Mouse (Mus musculus): ENCODE measurements at regions not wholly inside any gene's neighbourhood (a gene's known extent, or its start where the extent isn't known, plus 50 kb on each side); places are given as distances from the start of the nearest gene placed in this dataset.

DNA sequence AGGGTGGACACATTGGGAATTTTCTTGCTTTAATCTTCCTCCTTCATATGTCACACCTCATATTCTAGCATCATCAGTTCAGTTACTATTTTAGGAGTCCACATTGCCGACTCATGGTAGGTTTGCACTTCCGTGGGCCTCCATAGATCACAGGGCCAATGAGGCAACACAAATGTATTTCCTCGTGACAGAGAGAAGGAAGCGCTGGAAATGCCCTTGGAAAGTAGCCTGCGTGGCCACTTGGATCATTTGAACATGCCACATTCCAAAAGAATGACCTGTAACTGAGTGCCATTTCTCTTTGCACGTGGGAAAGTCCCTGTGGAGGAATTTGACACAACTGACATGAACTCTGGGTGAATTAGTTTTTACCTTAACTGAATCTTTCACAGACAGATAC, 150.6 kb downstream of the Plk2 start:
- no peaks in the 10 kb centered on the region for H3K36me3 ChIP-seq (ENCODE audit: control insufficient read depth in 1 of 2, insufficient read depth in 2 of 2, low read length in 2 of 2)
- no peaks in the 10 kb centered on the region for H3K9me3 ChIP-seq (replicated peaks; ENCODE audit: insufficient read depth, low read length)
- no peaks in the 10 kb centered on the region for H3K79me2 ChIP-seq (ENCODE audit: control insufficient read depth, insufficient read depth, low read length, poor library complexity)
- TF ChIP-seq EP300 (IDR thresholded peaks at IDR 0.05; ENCODE audit: low read depth in 1 of 2, low read length in 2 of 2) (no peak), SMC3 (IDR thresholded peaks at IDR 0.05; ENCODE audit: low read depth, low read length) (no peak), CHD2 (IDR thresholded peaks at IDR 0.05; ENCODE audit: low read length) (no peak), ZKSCAN1 (IDR thresholded peaks at IDR 0.05; ENCODE audit: low read depth, low read length) (no peak), MEF2A (IDR thresholded peaks at IDR 0.05; ENCODE audit: extremely low read depth, insufficient replicate concordance, low read depth, low read length, poor library complexity, severe bottlenecking) (no peak), MYC (IDR thresholded peaks at IDR 0.05; ENCODE audit: low read depth, low read length) (no peak), TCF12 (IDR thresholded peaks at IDR 0.05; ENCODE audit: low read depth, low read length) (no peak), POLR2A (IDR thresholded peaks at IDR 0.05; ENCODE audit: control insufficient read depth in 1 of 2, insufficient read depth in 1 of 2, low read depth in 1 of 2, low read length in 2 of 2, poor library complexity in 1 of 2) (no peak), ZMIZ1 (IDR thresholded peaks at IDR 0.05; ENCODE audit: low read depth, low read length) (no peak), CTCF (IDR thresholded peaks at IDR 0.05 in 2 of 3, conservative IDR thresholded peaks at IDR 0.05 in 1 of 3; ENCODE audit: control insufficient read depth in 1 of 3, insufficient read depth in 1 of 3, low read depth in 2 of 3, low read length in 3 of 3, poor library complexity in 1 of 3, severe bottlenecking in 1 of 3) (no peak), NELFE (IDR thresholded peaks at IDR 0.05; ENCODE audit: low read depth, low read length) (no peak), RAD21 (IDR thresholded peaks at IDR 0.05; ENCODE audit: low read depth, low read length) (no peak), TAL1 (IDR thresholded peaks at IDR 0.05; ENCODE audit: low read length) (no peak), MAX (IDR thresholded peaks at IDR 0.05; ENCODE audit: low read length) (no peak), ELF1 (IDR thresholded peaks at IDR 0.05; ENCODE audit: low read depth, low read length) (no peak), CHD1 (IDR thresholded peaks at IDR 0.05; ENCODE audit: low read depth, low read length) (no peak), BHLHE40 (IDR thresholded peaks at IDR 0.05; ENCODE audit: borderline replicate concordance, low read depth, low read length) (no peak), UBTF (IDR thresholded peaks at IDR 0.05; ENCODE audit: borderline replicate concordance, insufficient read depth, low read depth, low read length) (no peak), JUND (IDR thresholded peaks at IDR 0.05; ENCODE audit: low read depth, low read length) (no peak)
- H3K4me3 ChIP-seq (ENCODE audit: control insufficient read depth in 1 of 2, insufficient read depth in 1 of 2, low read depth in 2 of 2, low read length in 2 of 2): no peak overlapping the region
- no peaks in the 10 kb centered on the region for H3K27me3 ChIP-seq (ENCODE audit: control insufficient read depth in 1 of 2, insufficient read depth in 2 of 2, low read length in 2 of 2)
- no peak for DNase-seq (ENCODE audit: low read depth, low spot score)
- no peaks in the 10 kb centered on the region for H3K4me1 ChIP-seq (ENCODE audit: control insufficient read depth in 1 of 2, insufficient read depth in 2 of 2, low read length in 2 of 2)
- no peak overlapping the region for H3K9ac ChIP-seq (ENCODE audit: control insufficient read depth, low read depth, low read length, poor library complexity, severe bottlenecking)
- no peak overlapping the region for H3K27ac ChIP-seq (ENCODE audit: control insufficient read depth, low read depth, low read length)

DNA sequence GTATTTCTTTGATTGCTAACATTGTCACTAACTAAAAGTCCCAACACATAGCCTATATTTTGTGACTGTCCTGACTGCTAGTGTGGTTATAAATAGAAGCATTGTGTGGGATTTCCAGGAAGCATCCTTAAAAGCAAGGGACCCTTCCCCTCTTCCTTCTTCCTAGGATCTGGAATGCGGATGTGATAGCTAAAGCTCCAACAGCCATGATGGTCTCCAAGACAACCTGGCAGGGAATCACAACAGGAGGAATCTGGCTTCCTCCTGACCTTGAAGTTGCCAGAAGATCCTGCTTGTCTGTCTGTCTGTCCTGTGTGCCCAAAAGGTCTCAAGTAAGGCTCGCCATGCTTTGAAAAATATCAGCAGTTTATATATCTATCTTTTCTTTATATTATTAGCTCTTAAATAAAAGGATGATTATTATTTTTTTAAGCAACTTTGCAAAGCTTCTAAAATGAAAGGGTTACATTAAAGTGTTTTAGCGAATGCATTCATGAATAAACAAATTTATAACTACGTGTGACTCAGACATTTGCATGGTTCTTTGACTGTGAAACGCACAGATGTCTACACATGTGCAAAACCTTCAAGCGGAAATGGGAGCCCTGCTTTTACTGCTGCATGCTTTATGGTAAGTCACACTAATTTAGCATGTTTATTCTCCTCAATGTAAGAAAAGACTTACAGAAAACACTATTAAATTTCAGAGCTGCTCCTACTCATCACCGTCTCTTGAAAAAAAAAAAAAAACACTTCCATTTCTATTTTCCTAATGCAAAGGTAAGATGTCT, 160.9 kb downstream of the Plk2 start:
- Histone ChIP-seq H3K36me3 (ENCODE audit: control insufficient read depth in 1 of 2, insufficient read depth in 2 of 2, low read length in 2 of 2) (no peaks in the 10 kb centered on the region), H3K4me3 (ENCODE audit: control insufficient read depth in 1 of 2, insufficient read depth in 1 of 2, low read depth in 2 of 2, low read length in 2 of 2) (no peak overlapping the region), H3K9me3 (replicated peaks; ENCODE audit: insufficient read depth, low read length) (no peaks in the 10 kb centered on the region), H3K9ac (ENCODE audit: control insufficient read depth, low read depth, low read length, poor library complexity, severe bottlenecking) (no peak overlapping the region), H3K4me1 (ENCODE audit: control insufficient read depth in 1 of 2, insufficient read depth in 2 of 2, low read length in 2 of 2) (no peaks in the 10 kb centered on the region), H3K27ac (ENCODE audit: control insufficient read depth, low read depth, low read length) (no peak overlapping the region), H3K79me2 (ENCODE audit: control insufficient read depth, insufficient read depth, low read length, poor library complexity) (no peaks in the 10 kb centered on the region), H3K27me3 (ENCODE audit: control insufficient read depth in 1 of 2, insufficient read depth in 2 of 2, low read length in 2 of 2) (no peaks in the 10 kb centered on the region)
- no peak for DNase-seq (ENCODE audit: low read depth, low spot score)
- no peak for TF ChIP-seq ELF1 (IDR thresholded peaks at IDR 0.05; ENCODE audit: low read depth, low read length)
- TF ChIP-seq SMC3 (IDR thresholded peaks at IDR 0.05; ENCODE audit: low read depth, low read length): no peak
- no peak for TF ChIP-seq POLR2AphosphoS5 (IDR thresholded peaks at IDR 0.05; ENCODE audit: borderline replicate concordance, low read depth, low read length)
- TF ChIP-seq UBTF (IDR thresholded peaks at IDR 0.05; ENCODE audit: borderline replicate concordance, insufficient read depth, low read depth, low read length): no peak
